Mouse (Mus musculus) midbrain, postnatal 0 days (tissue): ENCODE measurements around the gene Chd4. TPM values are rescaled to one million over a fixed set of nuclear protein-coding genes. Genes with fewer than 3 reads are reported as not detected.

Experiments used
- ATAC-seq: fragments of 200-750 bp; cut with Nextera tagmentation; 2 replicates; pipeline ENCODE4 v1.8.0; 2017; ENCODE audit warnings: moderate number of reproducible peaks, mild to moderate bottlenecking, moderate TSS enrichment, moderate library complexity; ENCODE audit not compliant: low FRiP score
- DNase-seq: peaks from one replicate; pipeline ENCODE4 v3.0.0-alpha.2; 2015; ENCODE audit warnings: low spot score
- H3K27ac ChIP-seq: fragments of 300-500 bp; sonication (generic); 2 replicates; pipeline ENCODE4 v1.5.1; 2014; ENCODE audit warnings: low read depth, mild to moderate bottlenecking, low read length, mixed read lengths
- H3K27me3 ChIP-seq: fragments of 300-500 bp; sonication (generic); 2 replicates; pipeline ENCODE4 v1.6.1; 2014; ENCODE audit warnings: low read length, control low read depth, mixed read lengths; ENCODE audit not compliant: insufficient read depth
- H3K36me3 ChIP-seq: fragments of 300-500 bp; sonication (generic); 2 replicates; pipeline ENCODE4 v1.6.1; 2014; ENCODE audit warnings: low read length, control low read depth, mixed read lengths; ENCODE audit not compliant: insufficient read depth
- H3K4me1 ChIP-seq: fragments of 300-500 bp; sonication (generic); 2 replicates; pipeline ENCODE4 v1.6.1; 2014; ENCODE audit warnings: mild to moderate bottlenecking, control low read depth, antibody characterized with exemption, low read length, mixed read lengths; ENCODE audit not compliant: insufficient read depth
- H3K4me2 ChIP-seq: fragments of 300-500 bp; sonication (generic); 2 replicates; pipeline ENCODE4 v1.6.1; 2014; ENCODE audit warnings: low read depth, mild to moderate bottlenecking, low read length, mixed read lengths; ENCODE audit not compliant: poor library complexity, severe bottlenecking
- H3K4me3 ChIP-seq: fragments of 300-500 bp; sonication (generic); 2 replicates; pipeline ENCODE4 v1.5.1; 2014; ENCODE audit warnings: low read depth, mild to moderate bottlenecking, low read length, moderate library complexity
- H3K9ac ChIP-seq: fragments of 300-500 bp; sonication (generic); replicated peaks from 2 replicates; pipeline ENCODE4 v1.6.1; 2014; ENCODE audit warnings: mild to moderate bottlenecking, low read length, moderate library complexity, mixed read lengths; ENCODE audit not compliant: poor library complexity, severe bottlenecking
- H3K9me3 ChIP-seq: fragments of 300-500 bp; sonication (generic); 2 replicates; pipeline ENCODE4 v1.6.1; 2016; ENCODE audit warnings: low read length, control low read depth
- CTCF ChIP-seq: IDR thresholded peaks from 2 replicates; pipeline ENCODE4 v1.5.1; 2016; ENCODE audit warnings: antibody characterized with exemption, mild to moderate bottlenecking
- WGBS: fragments of 180-500 bp; shearing (Covaris S2); extraction: QIAGEN DNeasy Blood & Tissue Kit; methylation state at CpG from one replicate; pipeline ENCODE4 v1.1.7; 2014; 5-methylcytosine and 5-hydroxymethylcytosine counted together
- microRNA-seq: library from miRNA; unstranded; fragments of <30 nt; microRNA quantifications from one replicate; pipeline ENCODE4, GENCODE M21; 2016; ENCODE audit warnings: borderline number of aligned reads
- polyA plus RNA-seq: library from polyadenylated mRNA; unstranded; fragments of >200 nt; fragmentation: Nextera tagmentation; extraction: Ambion mirVana; gene quantifications from 2 replicates; pipeline ENCODE4 v1.2.1, GENCODE M21; 2015
- total RNA-seq: library from RNA; depleted of rRNA; stranded (reverse); fragments of >200 nt; gene quantifications from 2 replicates; pipeline ENCODE4 v1.2.3, GENCODE M21; 2014; rRNA removed

The Chd4 gene
- total and polyA plus RNA-seq, 2 experiments from 2014 or later, result 89.1 to 117 TPM

DNA sequence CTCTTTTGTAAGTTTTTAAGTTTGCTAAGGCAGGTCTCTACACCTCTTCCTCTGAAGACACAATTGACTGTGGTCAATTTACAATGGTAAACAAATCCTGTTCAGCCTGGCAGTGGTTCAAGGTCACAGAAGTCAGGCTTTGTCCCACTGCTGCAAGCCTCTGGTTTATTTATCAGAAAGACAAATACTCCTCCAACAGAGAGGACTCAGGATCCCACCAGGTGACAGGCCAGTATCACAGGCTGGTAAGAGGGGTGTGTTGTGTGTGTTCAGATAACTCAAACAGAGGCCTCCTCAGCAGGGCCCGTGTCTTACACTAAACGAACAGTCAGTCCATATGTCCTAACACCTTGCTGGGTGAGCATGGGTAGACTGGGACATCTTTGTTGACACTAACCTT is 76.7 kb downstream of the Chd4 start:
- no peak overlapping the region for H3K27ac ChIP-seq
- H3K4me1 ChIP-seq, result no peaks in the 10 kb centered on the region
- H3K36me3 ChIP-seq, result peaks cover 79% of the 10 kb centered on the region
- H3K27me3 ChIP-seq, result no peaks in the 10 kb centered on the region
- DNase-seq (no peak), ATAC-seq (no peak)
- H3K9ac ChIP-seq, result no peak overlapping the region
- no peak overlapping the region for H3K4me2 ChIP-seq
- 91% methylated on average over 2 of the region's 2 CpGs for WGBS
- TF ChIP-seq CTCF, result no peak
- H3K4me3 ChIP-seq, result no peak overlapping the region
- H3K9me3 ChIP-seq, result no peaks in the 10 kb centered on the region

GRCm38 (mm10) chr6:125173256-125173655 is 77.5 kb downstream of the Chd4 start:
- TF ChIP-seq CTCF, result no peak
- H3K4me1 ChIP-seq, result no peaks in the 10 kb centered on the region
- H3K9ac ChIP-seq, result no peak overlapping the region
- H3K27ac ChIP-seq, result no peak overlapping the region
- H3K9me3 ChIP-seq, result no peaks in the 10 kb centered on the region
- no peak overlapping the region for H3K4me2 ChIP-seq
- DNase-seq (no peak), ATAC-seq (no peak)
- 94% methylated on average over 7 of the region's 7 CpGs for WGBS
- H3K27me3 ChIP-seq, result no peaks in the 10 kb centered on the region
- H3K4me3 ChIP-seq, result no peak overlapping the region
- peaks cover 83% of the 10 kb centered on the region for H3K36me3 ChIP-seq

DNA sequence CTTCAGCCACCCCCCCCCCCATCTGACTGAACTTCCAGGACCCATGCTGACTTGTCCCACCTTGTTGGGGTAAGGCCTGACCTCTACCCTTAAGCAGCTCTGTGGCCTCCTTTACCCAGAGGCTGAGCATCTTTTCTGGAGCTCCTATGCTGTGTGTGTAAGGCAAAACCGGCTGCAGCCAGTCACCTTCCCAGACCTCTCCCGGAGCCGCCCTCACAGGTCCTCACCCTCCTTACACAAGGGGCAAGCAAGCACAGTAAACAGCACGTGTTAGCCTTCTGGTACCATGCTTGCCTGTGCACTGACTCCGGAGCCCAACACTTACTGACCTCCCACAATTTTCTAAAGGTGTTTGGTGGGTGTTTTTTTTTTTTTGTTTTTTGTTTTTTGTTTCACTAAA is 79.7 kb downstream of the Chd4 start:
- H3K4me2 ChIP-seq, result no peak overlapping the region
- H3K9ac ChIP-seq, result no peak overlapping the region
- WGBS, result 91% methylated on average over 5 of the region's 5 CpGs
- peaks cover 78% of the 10 kb centered on the region for H3K36me3 ChIP-seq
- no peak overlapping the region for H3K4me3 ChIP-seq
- no peaks in the 10 kb centered on the region for H3K4me1 ChIP-seq
- H3K9me3 ChIP-seq, result no peaks in the 10 kb centered on the region
- no peak for DNase-seq
- no peak for ATAC-seq
- H3K27ac ChIP-seq, result no peak overlapping the region
- H3K27me3 ChIP-seq, result no peaks in the 10 kb centered on the region
- no peak for TF ChIP-seq CTCF

GRCm38 (mm10) chr6:125179601-125180000 is 83.8 kb downstream of the Chd4 start:
- no peak for ATAC-seq
- H3K27me3 ChIP-seq, result no peaks in the 10 kb centered on the region
- no peaks in the 10 kb centered on the region for H3K9me3 ChIP-seq
- no peak for DNase-seq
- no peaks in the 10 kb centered on the region for H3K4me1 ChIP-seq
- no peak overlapping the region for H3K4me3 ChIP-seq
- TF ChIP-seq CTCF, result no peak
- H3K4me2 ChIP-seq, result no peak overlapping the region
- no peak overlapping the region for H3K27ac ChIP-seq
- WGBS, result 90% methylated on average over 7 of the region's 7 CpGs
- H3K9ac ChIP-seq, result no peak overlapping the region
- H3K36me3 ChIP-seq, result peaks cover 58% of the 10 kb centered on the region

Small RNAs within 50 kb of the gene (microRNA-seq; reads per million reads assigned to microRNA genes)
- gene Mir7045, result not detected

Other genes starting within 250 kb of the Chd4 start
- 67.4 and 74.4 TPM in 2 replicates for gene P3h3, start 238.2 kb upstream of the Chd4 start, total RNA-seq
- 9.8 and 11.2 TPM in 2 replicates for gene P3h3, start 238.2 kb upstream of the Chd4 start, polyA plus RNA-seq
- 198 and 225 TPM in 2 replicates for gene Gpr162, start 232.0 kb upstream of the Chd4 start, total RNA-seq
- gene Gpr162, start 232.0 kb upstream of the Chd4 start, polyA plus RNA-seq, result 38.3 and 39.3 TPM in 2 replicates
- gene Cd4, start 207.8 kb upstream of the Chd4 start, total RNA-seq, result 0.19 and 2.8 TPM in 2 replicates
- gene Cd4, start 207.8 kb upstream of the Chd4 start, polyA plus RNA-seq, result 0.25 and 0.58 TPM in 2 replicates
- 1.1 and 2.1 TPM in 2 replicates for gene Lag3, start 184.3 kb upstream of the Chd4 start, total RNA-seq
- 2.8 and 3.5 TPM in 2 replicates for gene Lag3, start 184.3 kb upstream of the Chd4 start, polyA plus RNA-seq
- gene Ptms, start 175.9 kb upstream of the Chd4 start, total RNA-seq, result 814 and 944 TPM in 2 replicates
- 810 TPM in 2 replicates for gene Ptms, start 175.9 kb upstream of the Chd4 start, polyA plus RNA-seq
- gene Mlf2, start 164.6 kb upstream of the Chd4 start, total RNA-seq, result 512 and 647 TPM in 2 replicates
- gene Mlf2, start 164.6 kb upstream of the Chd4 start, polyA plus RNA-seq, result 628 and 643 TPM in 2 replicates
- 108 and 131 TPM in 2 replicates for gene Cops7a, start 130.4 kb upstream of the Chd4 start, total RNA-seq
- gene Cops7a, start 130.4 kb upstream of the Chd4 start, polyA plus RNA-seq, result 92.3 and 97.1 TPM in 2 replicates
- 31.8 and 36.1 TPM in 2 replicates for gene Pianp, start 99.3 kb upstream of the Chd4 start, total RNA-seq
- 97.0 and 97.5 TPM in 2 replicates for gene Pianp, start 99.3 kb upstream of the Chd4 start, polyA plus RNA-seq
- gene Zfp384, start 86.8 kb upstream of the Chd4 start, total RNA-seq, result 33.2 and 38.6 TPM in 2 replicates
- 9.0 and 9.7 TPM in 2 replicates for gene Zfp384, start 86.8 kb upstream of the Chd4 start, polyA plus RNA-seq
- 60.4 and 69.8 TPM in 2 replicates for gene Ing4, start 56.2 kb upstream of the Chd4 start, total RNA-seq
- gene Ing4, start 56.2 kb upstream of the Chd4 start, polyA plus RNA-seq, result 97.8 and 104 TPM in 2 replicates
- gene Acrbp, start 46.3 kb upstream of the Chd4 start, total RNA-seq, result 6.9 and 12.6 TPM in 2 replicates
- gene Acrbp, start 46.3 kb upstream of the Chd4 start, polyA plus RNA-seq, result 7.2 and 7.8 TPM in 2 replicates
- gene Lpar5, start 28.1 kb upstream of the Chd4 start, total RNA-seq, result 0.90 and 1.7 TPM in 2 replicates
- gene Lpar5, start 28.1 kb upstream of the Chd4 start, polyA plus RNA-seq, result 0.52 and 0.71 TPM in 2 replicates
- gene Nop2, start 35.9 kb downstream of the Chd4 start, total RNA-seq, result 34.5 and 45.8 TPM in 2 replicates
- 41.4 and 42.6 TPM in 2 replicates for gene Nop2, start 35.9 kb downstream of the Chd4 start, polyA plus RNA-seq
- 33.3 and 33.9 TPM in 2 replicates for gene Iffo1, start 49.3 kb downstream of the Chd4 start, total RNA-seq
- 19.0 and 20.4 TPM in 2 replicates for gene Iffo1, start 49.3 kb downstream of the Chd4 start, polyA plus RNA-seq
- gene Gapdh, start 70.5 kb downstream of the Chd4 start, total RNA-seq, result 2,678 and 3,049 TPM in 2 replicates
- gene Gapdh, start 70.5 kb downstream of the Chd4 start, polyA plus RNA-seq, result 1,705 and 1,726 TPM in 2 replicates
- 29.8 and 33.7 TPM in 2 replicates for gene Ncapd2, start 95.7 kb downstream of the Chd4 start, total RNA-seq
- 18.4 and 21.0 TPM in 2 replicates for gene Ncapd2, start 95.7 kb downstream of the Chd4 start, polyA plus RNA-seq
- 23.3 and 48.2 TPM in 2 replicates for gene Mrpl51, start 95.8 kb downstream of the Chd4 start, total RNA-seq
- 136 and 145 TPM in 2 replicates for gene Mrpl51, start 95.8 kb downstream of the Chd4 start, polyA plus RNA-seq
- gene Vamp1, start 119.6 kb downstream of the Chd4 start, total RNA-seq, result 42.7 and 47.6 TPM in 2 replicates
- 40.5 and 46.0 TPM in 2 replicates for gene Vamp1, start 119.6 kb downstream of the Chd4 start, polyA plus RNA-seq
- 4.7 and 6.2 TPM in 2 replicates for gene Tapbpl, start 135.9 kb downstream of the Chd4 start, total RNA-seq
- gene Tapbpl, start 135.9 kb downstream of the Chd4 start, polyA plus RNA-seq, result 9.0 and 9.7 TPM in 2 replicates
- gene Cd27, start 141.0 kb downstream of the Chd4 start, total RNA-seq, result not detected in 2 replicates
- gene Cd27, start 141.0 kb downstream of the Chd4 start, polyA plus RNA-seq, result 0.70 TPM in 1 of 2 replicates, not detected in the other
- not detected in 2 replicates for gene Tuba3a, start 190.1 kb downstream of the Chd4 start, total RNA-seq
- gene Tuba3a, start 190.1 kb downstream of the Chd4 start, polyA plus RNA-seq, result not detected in 2 replicates
- gene Ltbr, start 217.9 kb downstream of the Chd4 start, total RNA-seq, result 24.4 TPM in 2 replicates
- gene Ltbr, start 217.9 kb downstream of the Chd4 start, polyA plus RNA-seq, result 14.5 and 15.7 TPM in 2 replicates
- 1.5 and 1.8 TPM in 2 replicates for gene Scnn1a, start 224.7 kb downstream of the Chd4 start, total RNA-seq
- 1.8 TPM in 2 replicates for gene Scnn1a, start 224.7 kb downstream of the Chd4 start, polyA plus RNA-seq